Mouse (Mus musculus): ENCODE data around the gene Apc2.

GRCm38 (mm10) chr10:80332525-80332989, 36.8 kb downstream of the Apc2 start:
- TF ChIP-seq CTCF (IDR thresholded peaks at IDR 0.05; ENCODE audit: borderline replicate concordance, control insufficient read depth, extremely low read depth, insufficient read depth, low read length, poor library complexity), result no peak
- TF ChIP-seq POLR2A (IDR thresholded peaks at IDR 0.05; ENCODE audit: control insufficient read depth, extremely low read depth, insufficient read depth, low read length, poor library complexity), result no peak
